ENCODE assay signal across 8 mouse cellular contexts in genomic region chr3:146945887-146946286, GRCm38 (mm10).
DNase-seq lines count a peak whose midpoint lies in the region; ATAC-seq and TF ChIP-seq lines count a peak whose summit lies in the region.

No protein-coding gene starts in this region.

- H3K4me3 ChIP-seq in ES-E14 (ENCODE audit: insufficient read depth in 1 of 2, low read depth in 1 of 2, low read length in 2 of 2, poor library complexity in 1 of 2, severe bottlenecking in 1 of 2), result peak overlapping the region; percentile 42 to 82; a peak in 3 of 4 replicates
- H3K4me3 ChIP-seq in forebrain, embryonic 12.5 days (replicated peaks), result peak overlapping the region; percentile 37
- peak overlapping the region; percentile 41 for H3K4me3 ChIP-seq in liver, embryonic 16.5 days (ENCODE audit: low read depth, low read length)
- H3K4me3 ChIP-seq in neural tube, embryonic 13.5 days, result peak overlapping the region; percentile 39

- no peaks in the 10 kb centered on the region for H3K27me3 ChIP-seq in forebrain, embryonic 12.5 days
- H3K27me3 ChIP-seq in liver, embryonic 16.5 days (ENCODE audit: control insufficient read depth, insufficient read depth, low read depth, low read length), result no peaks in the 10 kb centered on the region
- H3K27me3 ChIP-seq in neural tube, embryonic 13.5 days, result no peaks in the 10 kb centered on the region

- in situ Hi-C loops in ES-E14 (cut with MboI; ENCODE audit: low sequenced_read_pairs in 2 of 2, unreplicated experiment in 2 of 2), result loop anchor here in 1 of 2 experiments (25.0 kb wide), 1 partner anchor 609 kb away; no protein-coding TSS in a partner anchor

- intact Hi-C loops in heart, postnatal 14 days (cut with DNase I), result loop anchor here (2.0 to 5.0 kb wide), 2 partner anchors 617 to 759 kb away; no protein-coding TSS in a partner anchor

- H3K36me3 ChIP-seq in ES-E14 (ENCODE audit: control insufficient read depth, insufficient read depth, low read length, poor library complexity, severe bottlenecking), result no peaks in the 10 kb centered on the region
- no peaks in the 10 kb centered on the region for H3K36me3 ChIP-seq in forebrain, embryonic 12.5 days (replicated peaks)
- no peaks in the 10 kb centered on the region for H3K36me3 ChIP-seq in liver, embryonic 16.5 days (ENCODE audit: control insufficient read depth, insufficient read depth)
- H3K36me3 ChIP-seq in neural tube, embryonic 13.5 days, result peaks cover 8% of the 10 kb centered on the region; the same call in 1 of the 2 replicates

- peak overlapping the region; percentile 54 for H3K4me2 ChIP-seq in forebrain, embryonic 12.5 days
- peak overlapping the region; percentile 64 for H3K4me2 ChIP-seq in liver, embryonic 16.5 days (ENCODE audit: low read depth, low read length)
- H3K4me2 ChIP-seq in neural tube, embryonic 13.5 days, result peak overlapping the region; percentile 56

- H3K9ac ChIP-seq in ES-E14 (ENCODE audit: insufficient read depth, low read depth, low read length, poor library complexity, severe bottlenecking), result peak overlapping the region; percentile 65; the same call in 1 of the 2 replicates
- H3K9ac ChIP-seq in forebrain, embryonic 12.5 days, result peak overlapping the region; percentile 45; the same call in 1 of the 2 replicates
- H3K9ac ChIP-seq in liver, embryonic 16.5 days (ENCODE audit: low read depth, low read length), result no peak overlapping the region
- H3K9ac ChIP-seq in neural tube, embryonic 13.5 days, result peak overlapping the region; percentile 67

- H3K27ac ChIP-seq in ES-E14 (ENCODE audit: insufficient read depth, low read depth, low read length, poor library complexity, severe bottlenecking), result no peak overlapping the region
- H3K27ac ChIP-seq in forebrain, embryonic 12.5 days, result no peak overlapping the region
- H3K27ac ChIP-seq in liver, embryonic 16.5 days (ENCODE audit: low read length), result no peak overlapping the region
- H3K27ac ChIP-seq in neural tube, embryonic 13.5 days (replicated peaks), result no peak overlapping the region

- DNase-seq in ES-E14 (ENCODE audit: low read depth, low spot score), result peak; percentile 68
- DNase-seq in c-Kit-positive CD71-positive TER-119-positive erythroid progenitor cells, embryonic 14.5 days (ENCODE audit: low spot score), result peak; percentile 58
- DNase-seq in heart, postnatal 14 days, result peak; percentile 51 to 67
- peak; percentile 36 for DNase-seq in large intestine, adult 2 months (ENCODE audit: low read depth, low spot score)
- peak; percentile 74 for DNase-seq in thymus, postnatal 0 days (ENCODE audit: low spot score)

- no peaks in the 10 kb centered on the region for H3K9me3 ChIP-seq in ES-E14 (ENCODE audit: control insufficient read depth, insufficient read depth, low read depth, low read length)
- H3K9me3 ChIP-seq in forebrain, embryonic 12.5 days, result no peaks in the 10 kb centered on the region
- H3K9me3 ChIP-seq in liver, embryonic 16.5 days (replicated peaks; ENCODE audit: control insufficient read depth, low read length), result no peaks in the 10 kb centered on the region
- no peaks in the 10 kb centered on the region for H3K9me3 ChIP-seq in neural tube, embryonic 13.5 days

- WGBS in forebrain, embryonic 12.5 days, result 2% methylated on average over 13 of the region's 13 CpGs
- under 1% methylated on average over 13 of the region's 13 CpGs for WGBS in large intestine, adult 2 months
- under 1% methylated on average over 13 of the region's 13 CpGs for WGBS in liver, embryonic 16.5 days (ENCODE audit: insufficient replicate concordance)
- 1% methylated on average over 13 of the region's 13 CpGs for WGBS in neural tube, embryonic 13.5 days

- peak; percentile 76; the same call in 1 of the 2 replicates for ATAC-seq in forebrain, embryonic 12.5 days (ENCODE audit: low FRiP score)
- no peak for ATAC-seq in liver, embryonic 16.5 days (ENCODE audit: low read depth)
- ATAC-seq in neural tube, embryonic 13.5 days (ENCODE audit: low read depth), result peak; percentile 75

- H3K4me1 ChIP-seq in ES-E14 (ENCODE audit: control insufficient read depth in 2 of 2, insufficient read depth in 2 of 2, low read length in 2 of 2, poor library complexity in 1 of 2), result no peaks in the 10 kb centered on the region
- H3K4me1 ChIP-seq in forebrain, embryonic 12.5 days, result no peaks in the 10 kb centered on the region; the same call in 1 of the 2 replicates
- no peaks in the 10 kb centered on the region for H3K4me1 ChIP-seq in liver, embryonic 16.5 days (ENCODE audit: control insufficient read depth, low read depth, low read length)
- no peaks in the 10 kb centered on the region for H3K4me1 ChIP-seq in neural tube, embryonic 13.5 days (replicated peaks)

TF ChIP-seq in ES-E14, 5 proteins besides CTCF, POLR2A, EP300 and RAD21:
- TF ChIP-seq HCFC1 (IDR thresholded peaks at IDR 0.05; ENCODE audit: borderline replicate concordance, insufficient read depth, low read length), result no peak
- TF ChIP-seq ZNF384 (IDR thresholded peaks at IDR 0.05; ENCODE audit: low read depth, low read length), result no peak
- 0 out of 2 replicates have a peak, but pooled peaks have one; percentile 25 for TF ChIP-seq ZC3H11A (IDR thresholded peaks at IDR 0.05; ENCODE audit: borderline replicate concordance, low read depth, low read length)
- TF ChIP-seq MAFK (IDR thresholded peaks at IDR 0.05; ENCODE audit: insufficient read depth, low read depth, low read length), result no peak
